31 mouse cellular contexts compared by ENCODE assay signal in genomic region chr11:19599433-19599832, GRCm38 (mm10).
DNase-seq lines count a peak whose midpoint lies in the region; ATAC-seq and TF ChIP-seq lines count a peak whose summit lies in the region.
"Had no signal": no experiment of that assay in that cellular context is flagged by ENCODE, and none has a peak within 500 bp of the region (broad histone marks: within the 10 kb centered on the region; RNA-seq: fewer than 3 reads in every experiment).

No protein-coding gene starts in this region.

- H3K27ac ChIP-seq in forebrain, postnatal 0 days (ENCODE audit: low read depth, low read length), result no peak overlapping the region
- no peak overlapping the region for H3K27ac ChIP-seq in forebrain, embryonic 13.5 days
- 0 out of 2 replicates have a peak overlapping the region, but pooled peaks have one; percentile 37 for H3K27ac ChIP-seq in hindbrain, embryonic 15.5 days (replicated peaks)
- no peak overlapping the region for H3K27ac ChIP-seq in hindbrain, embryonic 14.5 days
- no peak overlapping the region for H3K27ac ChIP-seq in midbrain, embryonic 14.5 days (replicated peaks; ENCODE audit: low read depth, low read length)
- no peak overlapping the region for H3K27ac ChIP-seq in midbrain, embryonic 10.5 days (replicated peaks)
- H3K27ac ChIP-seq: embryonic facial prominence, embryonic 10.5 days; embryonic facial prominence, embryonic 13.5 days; forebrain, embryonic 15.5 days; heart, embryonic 15.5 days had no signal

- H3K36me3 ChIP-seq in forebrain, postnatal 0 days (ENCODE audit: insufficient read depth), result no peaks in the 10 kb centered on the region
- H3K36me3 ChIP-seq in forebrain, embryonic 13.5 days (ENCODE audit: poor library complexity, severe bottlenecking), result no peaks in the 10 kb centered on the region
- H3K36me3 ChIP-seq in hindbrain, embryonic 15.5 days, result no peaks in the 10 kb centered on the region
- H3K36me3 ChIP-seq in hindbrain, embryonic 14.5 days (replicated peaks; ENCODE audit: control insufficient read depth, insufficient read depth), result no peaks in the 10 kb centered on the region
- H3K36me3 ChIP-seq in midbrain, embryonic 14.5 days (ENCODE audit: control insufficient read depth, insufficient read depth, low read length), result no peaks in the 10 kb centered on the region
- no peaks in the 10 kb centered on the region for H3K36me3 ChIP-seq in midbrain, embryonic 10.5 days
- H3K36me3 ChIP-seq: embryonic facial prominence, embryonic 10.5 days; embryonic facial prominence, embryonic 13.5 days; forebrain, embryonic 15.5 days; G1E; heart, embryonic 12.5 days; heart, embryonic 15.5 days had no signal

- H3K4me1 ChIP-seq in forebrain, postnatal 0 days (ENCODE audit: insufficient read depth), result no peaks in the 10 kb centered on the region
- no peaks in the 10 kb centered on the region for H3K4me1 ChIP-seq in forebrain, embryonic 13.5 days
- H3K4me1 ChIP-seq in hindbrain, embryonic 15.5 days (replicated peaks), result peaks cover 8% of the 10 kb centered on the region
- no peaks in the 10 kb centered on the region for H3K4me1 ChIP-seq in hindbrain, embryonic 14.5 days (replicated peaks; ENCODE audit: control insufficient read depth, insufficient read depth, low read length)
- no peaks in the 10 kb centered on the region for H3K4me1 ChIP-seq in midbrain, embryonic 14.5 days (ENCODE audit: control insufficient read depth, insufficient read depth, low read length)
- H3K4me1 ChIP-seq in midbrain, embryonic 10.5 days, result 0 out of 2 replicates have a peak, but pooled peaks cover 2% of the 10 kb centered on the region
- H3K4me1 ChIP-seq: forebrain, embryonic 15.5 days; heart, embryonic 12.5 days; heart, embryonic 15.5 days had no signal

- H3K4me2 ChIP-seq in forebrain, postnatal 0 days (ENCODE audit: low read depth), result no peak overlapping the region
- H3K4me2 ChIP-seq in forebrain, embryonic 13.5 days, result no peak overlapping the region
- H3K4me2 ChIP-seq in hindbrain, embryonic 15.5 days, result no peak overlapping the region
- H3K4me2 ChIP-seq in hindbrain, embryonic 14.5 days (replicated peaks), result no peak overlapping the region
- no peak overlapping the region for H3K4me2 ChIP-seq in midbrain, embryonic 14.5 days (ENCODE audit: low read length)
- H3K4me2 ChIP-seq: embryonic facial prominence, embryonic 13.5 days; forebrain, embryonic 15.5 days; heart, embryonic 12.5 days; heart, embryonic 15.5 days had no signal

- H3K4me3 ChIP-seq in forebrain, postnatal 0 days (ENCODE audit: low read depth, low read length), result no peak overlapping the region
- no peak overlapping the region for H3K4me3 ChIP-seq in forebrain, embryonic 13.5 days
- no peak overlapping the region for H3K4me3 ChIP-seq in hindbrain, embryonic 15.5 days
- H3K4me3 ChIP-seq in hindbrain, embryonic 14.5 days (replicated peaks; ENCODE audit: low read length), result no peak overlapping the region
- H3K4me3 ChIP-seq in midbrain, embryonic 14.5 days (replicated peaks; ENCODE audit: low read depth, low read length), result no peak overlapping the region
- H3K4me3 ChIP-seq in midbrain, embryonic 10.5 days, result no peak overlapping the region
- H3K4me3 ChIP-seq: embryonic facial prominence, embryonic 10.5 days; embryonic facial prominence, embryonic 13.5 days; erythroblast, embryonic 14.5 days; forebrain, embryonic 15.5 days; heart, embryonic 12.5 days; heart, embryonic 15.5 days had no signal

- H3K27me3 ChIP-seq in forebrain, postnatal 0 days (ENCODE audit: insufficient read depth, low read length), result no peaks in the 10 kb centered on the region
- no peaks in the 10 kb centered on the region for H3K27me3 ChIP-seq in forebrain, embryonic 13.5 days
- no peaks in the 10 kb centered on the region for H3K27me3 ChIP-seq in hindbrain, embryonic 15.5 days
- H3K27me3 ChIP-seq in hindbrain, embryonic 14.5 days (ENCODE audit: control insufficient read depth, insufficient read depth, low read length), result no peaks in the 10 kb centered on the region
- no peaks in the 10 kb centered on the region for H3K27me3 ChIP-seq in midbrain, embryonic 14.5 days (ENCODE audit: control insufficient read depth, insufficient read depth, low read length)
- no peaks in the 10 kb centered on the region for H3K27me3 ChIP-seq in midbrain, embryonic 10.5 days (ENCODE audit: low read depth, poor library complexity, severe bottlenecking)
- H3K27me3 ChIP-seq: CH12.LX; embryonic facial prominence, embryonic 13.5 days; forebrain, embryonic 15.5 days; heart, embryonic 12.5 days; heart, embryonic 15.5 days; Patski had no signal

- no peaks in the 10 kb centered on the region for H3K9me3 ChIP-seq in forebrain, postnatal 0 days (ENCODE audit: low read length)
- H3K9me3 ChIP-seq in forebrain, embryonic 13.5 days (replicated peaks), result no peaks in the 10 kb centered on the region
- no peaks in the 10 kb centered on the region for H3K9me3 ChIP-seq in hindbrain, embryonic 15.5 days
- H3K9me3 ChIP-seq in hindbrain, embryonic 14.5 days (ENCODE audit: control insufficient read depth, low read length), result no peaks in the 10 kb centered on the region
- H3K9me3 ChIP-seq in midbrain, embryonic 14.5 days (ENCODE audit: control insufficient read depth, low read length), result no peaks in the 10 kb centered on the region
- H3K9me3 ChIP-seq in midbrain, embryonic 10.5 days (replicated peaks), result no peaks in the 10 kb centered on the region
- H3K9me3 ChIP-seq: embryonic facial prominence, embryonic 10.5 days; forebrain, embryonic 15.5 days; G1E; heart, embryonic 12.5 days; heart, embryonic 15.5 days had no signal

- ATAC-seq in forebrain, postnatal 0 days, result peak; percentile 61
- ATAC-seq in forebrain, embryonic 13.5 days, result no peak
- ATAC-seq in hindbrain, embryonic 15.5 days (ENCODE audit: low FRiP score, low read depth), result no peak
- no peak; the same call in 1 of the 2 replicates for ATAC-seq in hindbrain, embryonic 14.5 days (ENCODE audit: low FRiP score)
- no peak for ATAC-seq in midbrain, embryonic 14.5 days (ENCODE audit: low FRiP score, low TSS enrichment)
- ATAC-seq: forebrain, embryonic 15.5 days; intestine, postnatal 0 days; Patski had no signal

- H3K9ac ChIP-seq in forebrain, postnatal 0 days, result no peak overlapping the region
- no peak overlapping the region for H3K9ac ChIP-seq in forebrain, embryonic 13.5 days
- H3K9ac ChIP-seq in hindbrain, embryonic 15.5 days, result no peak overlapping the region
- no peak overlapping the region for H3K9ac ChIP-seq in hindbrain, embryonic 14.5 days
- H3K9ac ChIP-seq in midbrain, embryonic 14.5 days (replicated peaks; ENCODE audit: low read length), result no peak overlapping the region
- H3K9ac ChIP-seq: embryonic facial prominence, embryonic 13.5 days; forebrain, embryonic 15.5 days; heart, embryonic 12.5 days; heart, embryonic 15.5 days had no signal

- WGBS in forebrain, postnatal 0 days, result 73% methylated on average over 9 of the region's 9 CpGs
- 73% methylated on average over 9 of the region's 9 CpGs for WGBS in forebrain, embryonic 13.5 days
- 59% methylated on average over 9 of the region's 9 CpGs for WGBS in hindbrain, embryonic 15.5 days
- 68% methylated on average over 9 of the region's 9 CpGs for WGBS in hindbrain, embryonic 14.5 days
- 66% methylated on average over 9 of the region's 9 CpGs for WGBS in midbrain, embryonic 14.5 days
- 90% methylated on average over 9 of the region's 9 CpGs for WGBS in midbrain, embryonic 10.5 days

- DNase-seq in forebrain, postnatal 0 days, result no peak
- DNase-seq in hindbrain, embryonic 14.5 days (ENCODE audit: low spot score), result no peak
- DNase-seq in midbrain, embryonic 14.5 days, result peak; percentile 52
- no peak for DNase-seq in midbrain, embryonic 10.5 days (ENCODE audit: low spot score)
- DNase-seq in right cerebral cortex, postnatal 10 days (ENCODE audit: low spot score in 2 of 2), result peak; percentile 32 to 46
- DNase-seq in right cerebral cortex, adult 2 months (ENCODE audit: low spot score in 2 of 2), result no peak
- DNase-seq: adrenal gland, postnatal 10 days; adrenal gland, postnatal 36 days; B cell, adult 2 months; cerebellum, adult 11 months; cerebellum, adult 2 months; cerebellum, adult 9-11 months; cerebellum, postnatal 36 days; embryo, embryonic 11 days; gastrocnemius, postnatal 10 days; gastrocnemius, postnatal 36 days; heart, postnatal 10 days; heart, postnatal 36 days; kidney, adult 2 months had no signal

- TF ChIP-seq CTCF in forebrain, postnatal 0 days (IDR thresholded peaks at IDR 0.05; ENCODE audit: low read depth), result no peak

Comparison
In these comparisons a context has a peak if more than half of its experiments do, and no peak if none do; other contexts are left out.
1. DNase-seq: peak in midbrain, embryonic 14.5 days (single experiment) and right cerebral cortex, postnatal 10 days (2 of 2); none in forebrain, postnatal 0 days (single experiment), hindbrain, embryonic 14.5 days (single experiment), midbrain, embryonic 10.5 days (single experiment) and right cerebral cortex, adult 2 months (0 of 2).